Mouse (Mus musculus) liver, embryonic 14.5 days (tissue): ENCODE measurements at regions not wholly inside any gene's neighbourhood (a gene's known extent, or its start where the extent isn't known, plus 50 kb on each side); places are given as distances from the start of the nearest gene placed in this dataset.

Source experiments
- CTCF ChIP-seq: IDR thresholded peaks from 2 replicates; pipeline ENCODE4 v1.5.1; 2016; ENCODE audit warnings: antibody characterized with exemption, low read depth, control low read depth
- EP300 ChIP-seq: IDR thresholded peaks from 2 replicates; pipeline ENCODE4 v1.6.1; 2016; ENCODE audit warnings: antibody characterized with exemption, low read depth

- TF ChIP-seq CTCF (no peak), EP300 (no peak)
Observed at GRCm38 (mm10) chr7:73640194-73640593, 98.6 kb upstream of the Chd2 start.
